Mouse (Mus musculus) olfactory bulb, adult 2 months (tissue): ENCODE results near the gene Olfr541. TPM values are rescaled to one million over a fixed set of nuclear protein-coding genes. Genes with fewer than 3 reads are reported as not detected.
"Not testable (repeated sequence)": the region's sequence is repeated elsewhere in the genome, so short reads cannot be mapped to it uniquely, and the experiment has no call there.

Source experiments
- H3K27ac ChIP-seq: fragments of 200-500 bp; 2 replicates; pipeline ENCODE4 v1.5.1; 2012; ENCODE audit warnings: low read depth, low read length; ENCODE audit not compliant: insufficient read depth
- H3K4me1 ChIP-seq: fragments of 200-500 bp; 2 replicates; pipeline ENCODE4 v1.6.1; 2012; ENCODE audit warnings: low read length; ENCODE audit not compliant: control insufficient read depth, insufficient read depth
- H3K4me3 ChIP-seq: fragments of 200-500 bp; 2 replicates; pipeline ENCODE4 v1.5.1; 2012; ENCODE audit warnings: mild to moderate bottlenecking, low read depth, low read length, moderate library complexity; ENCODE audit not compliant: insufficient read depth
- CTCF ChIP-seq: fragments of 200-500 bp; IDR thresholded peaks from 2 replicates; pipeline ENCODE4 v1.5.1; 2012; ENCODE audit warnings: low read depth, mild to moderate bottlenecking, low read length, moderate library complexity; ENCODE audit not compliant: insufficient read depth
- POLR2A ChIP-seq: fragments of 200-500 bp; IDR thresholded peaks from 2 replicates; pipeline ENCODE4 v1.6.1; 2012; ENCODE audit warnings: mild to moderate bottlenecking, low read depth, low read length, moderate library complexity; ENCODE audit not compliant: insufficient read depth
- WGBS: fragments of 180-500 bp; shearing (Covaris S2); methylation state at CpG from one replicate; pipeline ENCODE4 v1.1.7; 2018; 5-methylcytosine and 5-hydroxymethylcytosine counted together
- polyA plus RNA-seq: library from polyadenylated mRNA; stranded (reverse); fragments of >200 nt; gene quantifications from 2 replicates; pipeline ENCODE4 v1.2.4, GENCODE M21; 2012; ENCODE audit warnings: low replicate concordance; ENCODE audit not compliant: missing spikeins, insufficient read depth, insufficient read length

The Olfr541 gene
- polyA plus RNA-seq: not detected in 2 replicates

GRCm38 (mm10) chr7:140696967-140697366 lies at the start of gene Olfr541:
Gene Olfr541, plus strand, starts transcription at chr7:140697267.
- Histone ChIP-seq H3K4me1 (no peaks in the 10 kb centered on the region), H3K4me3 (no peak within 1 kb of the TSS), H3K27ac (no peak within 1 kb of the TSS)
- TF ChIP-seq POLR2A (no peak), CTCF (no peak)

- 60% methylated on average over 4 of the region's 4 CpGs for WGBS
- TF ChIP-seq POLR2A (no peak), CTCF (no peak)
- Histone ChIP-seq H3K4me1 (no peaks in the 10 kb centered on the region), H3K27ac (no peak within 1 kb of the TSS), H3K4me3 (no peak within 1 kb of the TSS)
Measured at GRCm38 (mm10) chr7:140659630-140660029, 37.4 kb upstream of the Olfr541 start, which contains the start of gene Olfr539. Gene Olfr539, plus strand, starts transcription at chr7:140659930.

- H3K27ac ChIP-seq, H3K4me3 ChIP-seq, H3K4me1 ChIP-seq: not testable (repeated sequence)
- WGBS: 93% methylated on average over 3 of the region's 3 CpGs
Measured at GRCm38 (mm10) chr7:140670693-140671092, 26.4 kb upstream of the Olfr541 start.

GRCm38 (mm10) chr7:140675863-140676262 lies 21.2 kb upstream of the Olfr541 start:
- Histone ChIP-seq H3K4me3 (peak overlapping the region; percentile 4; the same call in 1 of the 2 replicates), H3K4me1 (peaks cover 5% of the 10 kb centered on the region; the same call in 1 of the 2 replicates), H3K27ac (no peak overlapping the region)
- 3% methylated on average over 6 of the region's 6 CpGs for WGBS
- no peak for TF ChIP-seq CTCF
- no peak for TF ChIP-seq POLR2A

- not testable (repeated sequence) for H3K4me3 ChIP-seq, H3K27ac ChIP-seq, H3K4me1 ChIP-seq
- 68% methylated on average over 4 of the region's 4 CpGs for WGBS
Measured at GRCm38 (mm10) chr7:140679591-140679990, 17.5 kb upstream of the Olfr541 start.

GRCm38 (mm10) chr7:140681651-140682050 lies 15.4 kb upstream of the Olfr541 start, which contains the start of gene Olfr45:
Gene Olfr45, plus strand, starts transcription at chr7:140681951.
- TF ChIP-seq POLR2A (no peak), CTCF (no peak)
- Histone ChIP-seq H3K27ac (no peak within 1 kb of the TSS), H3K4me3 (no peak within 1 kb of the TSS), H3K4me1 (no peaks in the 10 kb centered on the region)
- WGBS: 76% methylated on average over 1 of the region's 1 CpGs

- WGBS: 18% methylated on average over 2 of the region's 2 CpGs
- Histone ChIP-seq H3K27ac (no peak overlapping the region), H3K4me3 (no peak overlapping the region), H3K4me1 (no peaks in the 10 kb centered on the region)
- TF ChIP-seq POLR2A: no peak
- TF ChIP-seq CTCF: no peak
Measured at GRCm38 (mm10) chr7:140706348-140706747, 9.3 kb downstream of the Olfr541 start.

GRCm38 (mm10) chr7:140707536-140708284 lies 10.6 kb downstream of the Olfr541 start:
- 64% methylated on average over 6 of the region's 6 CpGs for WGBS
- Histone ChIP-seq H3K4me3 (no peak overlapping the region), H3K27ac (no peak overlapping the region), H3K4me1 (no peaks in the 10 kb centered on the region)
- TF ChIP-seq CTCF (no peak), POLR2A (no peak)

GRCm38 (mm10) chr7:140717155-140718055 lies 20.3 kb downstream of the Olfr541 start:
- no peak overlapping the region for H3K4me3 ChIP-seq
- WGBS: 82% methylated on average over 7 of the region's 7 CpGs
- no peak for TF ChIP-seq CTCF
- no peak for TF ChIP-seq POLR2A
- no peaks in the 10 kb centered on the region for H3K4me1 ChIP-seq
- no peak overlapping the region for H3K27ac ChIP-seq
